In the genomic region with DNA sequence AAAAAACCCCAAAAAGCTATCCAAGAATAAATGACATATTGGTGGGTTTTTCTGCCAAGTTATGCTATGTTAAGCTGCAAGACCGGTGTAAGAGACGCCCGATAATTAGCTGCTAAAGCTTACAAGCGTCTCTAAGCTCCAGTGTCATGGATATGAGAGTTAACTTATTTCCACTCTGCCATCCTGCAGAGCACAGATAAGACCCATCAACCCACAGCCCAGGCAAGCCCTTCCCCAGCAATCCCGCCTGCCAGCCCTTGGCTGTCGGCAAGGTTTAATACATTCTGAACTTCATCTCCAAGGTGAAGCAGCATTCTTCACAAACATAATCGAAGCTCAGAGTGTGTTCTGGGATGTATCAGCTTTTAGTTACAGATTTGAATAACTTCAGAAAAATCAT, we compare ENCODE assay signal across 31 mouse cellular contexts. TPM values are rescaled to one million over a fixed set of nuclear protein-coding genes. Genes with fewer than 3 reads are reported as not detected.
DNase-seq lines count a peak whose midpoint lies in the region; ATAC-seq and TF ChIP-seq lines count a peak whose summit lies in the region.
"Had no signal": no experiment of that assay in that cellular context is flagged by ENCODE, and none has a peak within 500 bp of the region (broad histone marks: within the 10 kb centered on the region; RNA-seq: fewer than 3 reads in every experiment).

No protein-coding gene starts in this region.

- H3K9ac ChIP-seq in midbrain, embryonic 14.5 days (replicated peaks; ENCODE audit: low read length) = no peak overlapping the region
- no peak overlapping the region for H3K9ac ChIP-seq in midbrain, postnatal 0 days (replicated peaks; ENCODE audit: low read length, poor library complexity, severe bottlenecking)
- no peak overlapping the region for H3K9ac ChIP-seq in liver, embryonic 13.5 days
- H3K9ac ChIP-seq: embryonic facial prominence, embryonic 15.5 days; forebrain, embryonic 12.5 days; heart, embryonic 12.5 days; hindbrain, embryonic 13.5 days; limb, embryonic 13.5 days had no signal

- H3K9me3 ChIP-seq in midbrain, embryonic 14.5 days (ENCODE audit: control insufficient read depth, low read length) = no peaks in the 10 kb centered on the region
- H3K9me3 ChIP-seq in midbrain, postnatal 0 days (ENCODE audit: low read length) = no peaks in the 10 kb centered on the region
- H3K9me3 ChIP-seq in liver, embryonic 13.5 days (replicated peaks) = no peaks in the 10 kb centered on the region
- H3K9me3 ChIP-seq: embryonic facial prominence, embryonic 10.5 days; embryonic facial prominence, embryonic 15.5 days; forebrain, embryonic 12.5 days; heart, embryonic 12.5 days; hindbrain, embryonic 13.5 days; limb, embryonic 13.5 days had no signal

- TF ChIP-seq CTCF in midbrain, postnatal 0 days (IDR thresholded peaks at IDR 0.05) = no peak

- no peak overlapping the region for H3K4me3 ChIP-seq in midbrain, embryonic 14.5 days (replicated peaks; ENCODE audit: low read depth, low read length)
- no peak overlapping the region for H3K4me3 ChIP-seq in midbrain, postnatal 0 days (ENCODE audit: low read depth, low read length)
- no peak overlapping the region for H3K4me3 ChIP-seq in liver, embryonic 13.5 days (replicated peaks)
- H3K4me3 ChIP-seq: embryonic facial prominence, embryonic 10.5 days; embryonic facial prominence, embryonic 15.5 days; forebrain, embryonic 12.5 days; heart, adult 2 months; heart, embryonic 12.5 days; hindbrain, embryonic 13.5 days; limb, embryonic 13.5 days had no signal

- no peak for ATAC-seq in midbrain, embryonic 14.5 days (ENCODE audit: low FRiP score, low TSS enrichment)
- no peak for ATAC-seq in midbrain, postnatal 0 days (ENCODE audit: low FRiP score)
- ATAC-seq in liver, embryonic 13.5 days (ENCODE audit: low read depth) = peak; percentile 80
- ATAC-seq: activated CD4-positive, CD25-positive, alpha-beta regulatory T cell, adult 4 months; CD4-positive, CD25-positive, alpha-beta regulatory T cell, adult 4 months; intestine, embryonic 16.5 days had no signal

- H3K27ac ChIP-seq in midbrain, embryonic 14.5 days (replicated peaks; ENCODE audit: low read depth, low read length) = no peak overlapping the region
- no peak overlapping the region for H3K27ac ChIP-seq in midbrain, postnatal 0 days (ENCODE audit: low read depth, low read length)
- H3K27ac ChIP-seq in liver, embryonic 13.5 days = no peak overlapping the region
- H3K27ac ChIP-seq: embryonic facial prominence, embryonic 10.5 days; embryonic facial prominence, embryonic 15.5 days; forebrain, embryonic 12.5 days; heart, adult 2 months; hindbrain, embryonic 13.5 days; kidney, postnatal 0 days; limb, embryonic 13.5 days had no signal

- H3K4me2 ChIP-seq in midbrain, embryonic 14.5 days (ENCODE audit: low read length) = no peak overlapping the region
- H3K4me2 ChIP-seq in midbrain, postnatal 0 days (ENCODE audit: low read depth, low read length, poor library complexity, severe bottlenecking) = no peak overlapping the region
- no peak overlapping the region for H3K4me2 ChIP-seq in liver, embryonic 13.5 days
- H3K4me2 ChIP-seq: embryonic facial prominence, embryonic 15.5 days; forebrain, embryonic 12.5 days; heart, embryonic 12.5 days; hindbrain, embryonic 13.5 days; limb, embryonic 13.5 days had no signal

- H3K27me3 ChIP-seq in midbrain, embryonic 14.5 days (ENCODE audit: control insufficient read depth, insufficient read depth, low read length) = no peaks in the 10 kb centered on the region
- no peaks in the 10 kb centered on the region for H3K27me3 ChIP-seq in midbrain, postnatal 0 days (ENCODE audit: insufficient read depth, low read length)
- H3K27me3 ChIP-seq in liver, embryonic 13.5 days = peaks cover 13% of the 10 kb centered on the region; the same call in 1 of the 2 replicates
- H3K27me3 ChIP-seq: embryonic facial prominence, embryonic 15.5 days; forebrain, embryonic 12.5 days; hindbrain, embryonic 13.5 days; limb, embryonic 13.5 days had no signal

- peak; percentile 58 for DNase-seq in midbrain, embryonic 14.5 days
- DNase-seq in midbrain, postnatal 0 days (ENCODE audit: low spot score) = no peak
- peak; percentile 23 for DNase-seq in c-Kit-positive CD71-positive TER-119-negative erythroid progenitor cells, embryonic 14.5 days (ENCODE audit: low read depth)
- peak; percentile 38 for DNase-seq in liver, embryonic 13.5 days
- no peak for DNase-seq in gastrocnemius, postnatal 4 days (ENCODE audit: low spot score in 2 of 2)
- no peak for DNase-seq in cerebellum, adult 11 months
- no peak for DNase-seq in ovary, adult 18-20 months (ENCODE audit: low spot score)
- DNase-seq: adrenal gland, adult 8-10 months; cerebellum, adult 18-20 months; cerebellum, postnatal 14 days; gastrocnemius, postnatal 10 days; heart, adult 2 months; heart, postnatal 4 days; kidney, adult 8-10 months; kidney, postnatal 4 days; lung, postnatal 36 days; thymus, postnatal 14 days had no signal

- 50% methylated on average over 7 of the region's 7 CpGs for WGBS in midbrain, embryonic 14.5 days
- WGBS in midbrain, postnatal 0 days = 52% methylated on average over 7 of the region's 7 CpGs
- WGBS in liver, embryonic 13.5 days (ENCODE audit: insufficient replicate concordance) = 19% methylated on average over 7 of the region's 7 CpGs

- H3K4me1 ChIP-seq in midbrain, embryonic 14.5 days (ENCODE audit: control insufficient read depth, insufficient read depth, low read length) = no peaks in the 10 kb centered on the region
- no peaks in the 10 kb centered on the region for H3K4me1 ChIP-seq in midbrain, postnatal 0 days (ENCODE audit: insufficient read depth, low read length)
- H3K4me1 ChIP-seq in liver, embryonic 13.5 days (replicated peaks) = peaks cover 10% of the 10 kb centered on the region; the same call in 1 of the 2 replicates
- H3K4me1 ChIP-seq: embryonic facial prominence, embryonic 15.5 days; hindbrain, embryonic 13.5 days; limb, embryonic 13.5 days had no signal

- 0 out of 2 replicates have a peak, but pooled peaks cover 4% of the 10 kb centered on the region for H3K36me3 ChIP-seq in midbrain, embryonic 14.5 days (ENCODE audit: control insufficient read depth, insufficient read depth, low read length)
- peaks cover 7% of the 10 kb centered on the region for H3K36me3 ChIP-seq in midbrain, postnatal 0 days (ENCODE audit: insufficient read depth, low read length)
- no peaks in the 10 kb centered on the region for H3K36me3 ChIP-seq in liver, embryonic 13.5 days
- H3K36me3 ChIP-seq: forebrain, embryonic 12.5 days had no signal

RNA-seq across cellular contexts. Expression of a gene that starts 49.2 kb away (rescaled TPM):
- 1.9 and 2.7 TPM in 2 replicates for polyA plus RNA-seq in midbrain, embryonic 14.5 days (2014; fragmentation: Nextera tagmentation; extraction: Ambion mirVana)
- 0.28 and 0.82 TPM in 2 replicates for total RNA-seq in midbrain, postnatal 0 days (2014; rRNA removed)
- polyA plus RNA-seq in midbrain, postnatal 0 days (2015; fragmentation: Nextera tagmentation; extraction: Ambion mirVana) = 2.0 and 2.2 TPM in 2 replicates
- polyA plus RNA-seq in liver, embryonic 13.5 days (2015; fragmentation: Nextera tagmentation; extraction: Ambion mirVana) = not detected in 2 replicates
- total RNA-seq in gastrocnemius, postnatal 4 days (2021) = not detected
- total RNA-seq: gastrocnemius, postnatal 10 days; heart, adult 2 months; heart, postnatal 4 days; neutrophil, adult 5-6 weeks had no signal
- polyA plus RNA-seq: activated CD4-positive, CD25-positive, alpha-beta regulatory T cell, adult 4 months; CD4-positive, CD25-positive, alpha-beta regulatory T cell, adult 4 months; heart, adult 2 months; heart, embryonic 12.5 days; heart, postnatal 0 days; limb, embryonic 13.5 days; lung, embryonic 16.5 days; urinary bladder, adult 2 months had no signal

Comparison
In these comparisons a context has a peak if more than half of its experiments do, and no peak if none do; other contexts are left out.
1. DNase-seq: peak in midbrain, embryonic 14.5 days (single experiment), c-Kit-positive CD71-positive TER-119-negative erythroid progenitor cells, embryonic 14.5 days (single experiment) and liver, embryonic 13.5 days (single experiment); none in midbrain, postnatal 0 days (single experiment), gastrocnemius, postnatal 4 days (0 of 2), cerebellum, adult 11 months (single experiment) and ovary, adult 18-20 months (single experiment).